Mouse (Mus musculus) forebrain, embryonic 14.5 days (tissue): ENCODE results near the gene Alpk1. TPM values are rescaled to one million over a fixed set of nuclear protein-coding genes. Genes with fewer than 3 reads are reported as not detected.

Experiments used
- ATAC-seq: fragments of 200-750 bp; cut with Nextera tagmentation; 2 replicates; pipeline ENCODE4 v1.8.0; 2017; ENCODE audit warnings: mild to moderate bottlenecking, moderate library complexity
- DNase-seq: peaks from one replicate; pipeline ENCODE4 v3.0.0-alpha.2; 2015; ENCODE audit warnings: low spot score
- H3K27ac ChIP-seq: fragments of 300-500 bp; sonication (generic); 2 replicates; pipeline ENCODE4 v1.5.1; 2014; ENCODE audit warnings: low read depth, mild to moderate bottlenecking, control low read depth, low read length, moderate library complexity
- H3K27me3 ChIP-seq: fragments of 300-500 bp; sonication (generic); replicated peaks from 2 replicates; pipeline ENCODE4 v1.6.1; 2014; ENCODE audit warnings: low read length, control low read depth, mixed read lengths; ENCODE audit not compliant: control insufficient read depth, insufficient read depth
- H3K36me3 ChIP-seq: fragments of 300-500 bp; sonication (generic); 2 replicates; pipeline ENCODE4 v1.6.1; 2014; ENCODE audit warnings: low read length, control low read depth; ENCODE audit not compliant: control insufficient read depth, insufficient read depth
- H3K4me1 ChIP-seq: fragments of 300-500 bp; sonication (generic); 2 replicates; pipeline ENCODE4 v1.6.1; 2014; ENCODE audit warnings: antibody characterized with exemption, low read length, control low read depth; ENCODE audit not compliant: control insufficient read depth, insufficient read depth
- H3K4me2 ChIP-seq: fragments of 300-500 bp; sonication (generic); 2 replicates; pipeline ENCODE4 v1.6.1; 2014; ENCODE audit warnings: mild to moderate bottlenecking, control low read depth, low read length
- H3K4me3 ChIP-seq: fragments of 300-500 bp; sonication (generic); 2 replicates; pipeline ENCODE4 v1.5.1; 2014; ENCODE audit warnings: low read depth, low read length, control low read depth
- H3K9ac ChIP-seq: fragments of 300-500 bp; sonication (generic); 2 replicates; pipeline ENCODE4 v1.6.1; 2014; ENCODE audit warnings: mild to moderate bottlenecking, low read length, control low read depth, moderate library complexity
- H3K9me3 ChIP-seq: fragments of 300-500 bp; sonication (generic); replicated peaks from 2 replicates; pipeline ENCODE4 v1.6.1; 2016; ENCODE audit warnings: low read length, control low read depth, mixed read lengths; ENCODE audit not compliant: control insufficient read depth
- WGBS: fragments of 180-500 bp; shearing (Covaris S2); extraction: QIAGEN DNeasy Blood & Tissue Kit; methylation state at CpG from one replicate; pipeline ENCODE4 v1.1.7; 2014; 5-methylcytosine and 5-hydroxymethylcytosine counted together
- polyA plus RNA-seq: library from polyadenylated mRNA; unstranded; fragments of >200 nt; fragmentation: Nextera tagmentation; extraction: Ambion mirVana; gene quantifications from 2 replicates; pipeline ENCODE4 v1.2.1, GENCODE M21; 2014

Gene Alpk1
- polyA plus RNA-seq, 1 experiment from 2014 or later, result 1.1 TPM

DNA sequence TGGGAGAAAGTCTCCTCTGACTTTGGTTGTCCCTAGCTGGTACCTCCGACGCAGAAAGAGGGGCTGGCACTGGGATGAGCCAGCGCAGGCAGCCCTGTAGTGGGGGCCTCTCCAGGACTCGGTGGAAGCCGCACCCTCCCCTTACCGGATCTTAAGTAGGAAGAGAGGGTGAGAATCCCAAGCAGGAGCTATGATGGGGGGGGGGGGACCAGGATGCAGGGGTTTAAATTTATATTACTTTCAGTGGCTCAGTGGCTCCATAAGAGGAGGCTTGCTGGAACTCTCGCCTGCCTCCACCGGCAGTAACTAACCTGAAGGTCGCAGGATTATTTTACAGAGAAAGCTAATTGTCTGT, 152.4 kb downstream of the Alpk1 start:
- peaks cover 32% of the 10 kb centered on the region; the same call in 1 of the 2 replicates for H3K27me3 ChIP-seq
- peak overlapping the region; percentile 46 for H3K4me2 ChIP-seq
- H3K9ac ChIP-seq, result peak overlapping the region; percentile 54
- no peaks in the 10 kb centered on the region for H3K36me3 ChIP-seq
- WGBS, result 3% methylated on average over 9 of the region's 9 CpGs
- DNase-seq, result no peak
- H3K9me3 ChIP-seq, result no peaks in the 10 kb centered on the region
- peaks cover 33% of the 10 kb centered on the region for H3K4me1 ChIP-seq
- peak overlapping the region; percentile 16; the same call in 1 of the 2 replicates for H3K4me3 ChIP-seq
- H3K27ac ChIP-seq, result peak overlapping the region; percentile 85
- no peak for ATAC-seq

DNA sequence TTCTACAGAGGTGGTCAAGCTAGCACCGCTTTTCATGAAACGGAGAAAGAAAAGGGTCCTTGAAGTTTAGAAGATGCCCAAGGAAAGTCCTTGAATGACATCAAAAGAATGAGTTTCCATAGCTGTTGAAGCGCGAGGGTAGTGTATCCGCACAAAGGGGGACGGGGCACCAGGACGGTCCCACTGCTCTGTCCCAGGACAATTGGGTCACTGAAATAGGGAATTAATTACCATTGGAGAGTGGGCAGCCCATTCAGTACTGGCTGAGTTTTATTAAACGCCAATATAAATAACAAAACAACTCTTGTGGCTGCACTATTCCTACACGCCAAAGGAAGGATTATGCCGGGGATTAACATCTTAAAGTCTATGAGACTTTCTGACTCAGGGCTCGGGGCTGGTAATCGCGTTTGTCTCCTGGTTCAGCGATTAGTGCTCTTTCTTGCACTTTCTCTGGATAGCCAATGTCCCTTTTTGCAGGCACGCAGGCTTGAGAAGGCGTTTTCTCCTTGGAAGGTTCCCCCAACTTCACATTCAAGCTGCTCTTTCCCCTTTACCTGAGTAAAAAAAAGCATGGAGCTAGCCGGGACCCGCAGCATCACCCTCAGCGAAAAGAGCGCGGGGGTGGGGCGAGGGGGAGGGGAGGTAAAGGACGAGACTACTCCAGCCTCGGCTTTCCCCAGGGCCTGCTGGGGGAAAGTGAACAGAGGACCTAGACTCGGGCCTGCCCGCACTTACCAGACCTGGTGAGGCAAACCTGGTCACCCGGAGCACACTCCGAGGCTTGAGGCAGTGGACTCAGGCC, 153.0 kb downstream of the Alpk1 start:
- DNase-seq (peak; percentile 45), ATAC-seq (no peak)

GRCm38 (mm10) chr3:127626524-127626923, 153.8 kb downstream of the Alpk1 start:
- peak overlapping the region; percentile 54; the same call in 1 of the 2 replicates for H3K4me2 ChIP-seq
- 1% methylated on average over 3 of the region's 3 CpGs for WGBS
- no peaks in the 10 kb centered on the region for H3K36me3 ChIP-seq
- H3K9me3 ChIP-seq, result no peaks in the 10 kb centered on the region
- DNase-seq (no peak), ATAC-seq (no peak)
- peaks cover 28% of the 10 kb centered on the region; the same call in 1 of the 2 replicates for H3K27me3 ChIP-seq
- peak overlapping the region; percentile 85 for H3K27ac ChIP-seq
- no peak overlapping the region for H3K9ac ChIP-seq
- H3K4me3 ChIP-seq, result no peak overlapping the region
- H3K4me1 ChIP-seq, result peaks cover 33% of the 10 kb centered on the region

More for the DNA sequence above, 153.0 kb downstream of the Alpk1 start:
- Histone ChIP-seq H3K36me3 (no peaks in the 10 kb centered on the region), H3K4me3 (peak overlapping the region; percentile 16), H3K27me3 (peaks cover 32% of the 10 kb centered on the region; the same call in 1 of the 2 replicates), H3K4me2 (peak overlapping the region; percentile 46), H3K9me3 (no peaks in the 10 kb centered on the region), H3K27ac (peak overlapping the region; percentile 85), H3K4me1 (peaks cover 33% of the 10 kb centered on the region), H3K9ac (peak overlapping the region; percentile 54)
- WGBS, result under 1% methylated on average over 28 of the region's 28 CpGs

DNA sequence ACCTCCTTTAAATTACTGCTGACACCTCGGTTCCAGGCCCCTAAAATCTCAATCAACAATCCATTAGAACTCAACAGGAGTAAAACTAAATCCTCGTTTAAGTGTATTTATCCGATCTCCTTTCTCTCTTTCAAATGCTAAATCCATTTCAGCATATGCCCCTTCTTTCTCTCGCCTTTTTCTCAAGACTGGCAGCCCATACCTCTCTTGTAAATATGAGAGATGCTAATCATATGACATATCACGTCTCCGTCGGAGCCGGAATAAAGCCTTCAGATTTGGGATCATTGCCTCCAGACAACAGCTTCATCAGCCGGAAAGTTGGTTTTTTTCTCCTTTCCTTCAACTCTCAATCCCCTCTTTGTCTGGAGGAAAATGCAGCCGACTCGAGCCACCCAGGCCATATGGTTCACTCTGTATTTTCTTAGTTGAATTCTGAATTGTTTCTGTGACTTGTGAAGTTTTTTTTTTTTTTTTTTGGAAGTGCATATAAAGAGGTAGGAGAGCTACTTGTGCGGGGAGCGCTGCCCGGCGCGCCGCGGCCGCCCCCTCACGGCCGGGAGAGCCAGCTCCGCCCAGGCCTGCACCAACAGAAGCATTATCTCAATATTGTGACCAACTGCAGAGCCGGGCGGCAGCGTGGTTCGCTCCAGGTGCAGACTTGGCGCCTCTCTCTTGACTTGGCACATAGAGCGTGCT, 154.5 kb downstream of the Alpk1 start:
- Histone ChIP-seq H3K4me1 (peaks cover 27% of the 10 kb centered on the region), H3K4me3 (peak overlapping the region; percentile 26), H3K36me3 (no peaks in the 10 kb centered on the region), H3K4me2 (peak overlapping the region; percentile 54), H3K9ac (peak overlapping the region; percentile 56), H3K27me3 (peaks cover 28% of the 10 kb centered on the region; the same call in 1 of the 2 replicates), H3K9me3 (no peaks in the 10 kb centered on the region), H3K27ac (peak overlapping the region; percentile 85)
- 0% methylated on average over 28 of the region's 28 CpGs for WGBS
- DNase-seq, result peak; percentile 94
- peak; percentile 78 for ATAC-seq

DNA sequence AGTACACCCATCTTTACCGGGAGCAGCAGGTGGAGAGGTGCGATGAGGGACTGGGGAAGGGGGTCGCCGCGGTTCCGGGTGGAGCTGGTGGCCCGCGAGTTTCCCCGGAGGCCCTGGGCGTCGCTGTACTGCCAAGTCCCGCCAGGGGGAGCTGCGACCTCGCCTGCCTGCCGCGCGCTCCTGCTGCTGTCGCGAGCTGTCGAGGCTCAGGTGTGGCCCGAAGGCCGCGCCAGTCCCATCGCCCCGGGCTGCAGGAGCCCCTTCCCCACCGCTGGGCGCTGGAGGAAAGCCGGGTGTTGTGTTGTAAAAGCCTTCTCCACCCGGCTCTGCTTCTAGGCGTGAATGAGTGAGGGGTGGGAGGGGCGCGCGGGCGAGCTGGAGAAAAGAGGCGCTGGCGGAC, 155.0 kb downstream of the Alpk1 start:
- Histone ChIP-seq H3K27ac (peak overlapping the region; percentile 85), H3K4me3 (peak overlapping the region; percentile 26), H3K9me3 (no peaks in the 10 kb centered on the region), H3K4me2 (peak overlapping the region; percentile 54), H3K4me1 (peaks cover 25% of the 10 kb centered on the region), H3K27me3 (peaks cover 27% of the 10 kb centered on the region; the same call in 1 of the 2 replicates), H3K36me3 (no peaks in the 10 kb centered on the region), H3K9ac (peak overlapping the region; percentile 56)
- DNase-seq (no peak), ATAC-seq (peak; percentile 90)
- WGBS, result 0% methylated on average over 35 of the region's 36 CpGs

Other genes starting within 250 kb of the Alpk1 start
- 36.7 and 41.8 TPM in 2 replicates for gene Larp7, start 227.2 kb downstream of the Alpk1 start, polyA plus RNA-seq
- 4.0 and 4.1 TPM in 2 replicates for gene Zgrf1, start 227.0 kb downstream of the Alpk1 start, polyA plus RNA-seq
- 80.6 and 88.7 TPM in 2 replicates for gene Neurog2, start 147.4 kb downstream of the Alpk1 start, polyA plus RNA-seq
- 6.2 and 6.7 TPM in 2 replicates for gene Tifa, start 9.3 kb upstream of the Alpk1 start, polyA plus RNA-seq
- gene Ap1ar, start 57.0 kb upstream of the Alpk1 start, polyA plus RNA-seq, result 42.8 and 53.3 TPM in 2 replicates
- 9.6 and 10.2 TPM in 2 replicates for gene Fam241a, start 115.8 kb upstream of the Alpk1 start, polyA plus RNA-seq